Mouse (Mus musculus) CH12.LX (cell line): ENCODE measurements around the gene Tank. TPM values are rescaled to one million over a fixed set of nuclear protein-coding genes. Genes with fewer than 3 reads are reported as not detected.

Source experiments
- DNase-seq: peaks from one replicate; pipeline ENCODE4 v3.0.0-alpha.2; 2013; ENCODE audit errors: extremely low read depth
- H3K27ac ChIP-seq: 2 replicates; pipeline ENCODE4 v1.5.1; 2012; ENCODE audit warnings: low read depth, mild to moderate bottlenecking, control low read depth, moderate library complexity; ENCODE audit not compliant: insufficient read depth
- H3K27me3 ChIP-seq: replicated peaks from 2 replicates; pipeline ENCODE3; 2012; ENCODE audit warnings: inconsistent platforms
- H3K36me3 ChIP-seq, 2 experiments: replicated peaks in 1 of 2; 2 replicates each; pipeline versions ENCODE3 to v1.6.1; 2012; ENCODE audit warnings: inconsistent platforms in 1 of 2, low read length in 1 of 2, mild to moderate bottlenecking in 1 of 2, mixed read lengths in 1 of 2, moderate library complexity in 1 of 2; ENCODE audit not compliant: control insufficient read depth in 1 of 2, insufficient read depth in 1 of 2
- H3K4me1 ChIP-seq, 2 experiments: 2 replicates each; pipeline ENCODE4 v1.6.1; 2012; ENCODE audit warnings: inconsistent platforms in 1 of 2, moderate library complexity in 1 of 2; ENCODE audit not compliant: insufficient read depth in 2 of 2, control insufficient read depth in 1 of 2
- H3K4me2 ChIP-seq: 2 replicates; pipeline ENCODE4 v1.6.1; 2012; ENCODE audit warnings: low read depth, mild to moderate bottlenecking, control low read depth; ENCODE audit not compliant: poor library complexity, insufficient read depth, severe bottlenecking
- H3K4me3 ChIP-seq, 3 experiments: fragments of 150-350 bp in 1 of 3; sonication (generic) in 1 of 3; replicated peaks in 1 of 3; 2 replicates each; pipeline versions ENCODE3 to v1.5.1; 2011 to 2012; ENCODE audit warnings: low read depth in 2 of 3, low read length in 2 of 3, mild to moderate bottlenecking in 2 of 3, moderate library complexity in 2 of 3, control low read depth in 1 of 3, improper control_type of control experiment in 1 of 3, inconsistent platforms in 1 of 3, mixed read lengths in 1 of 3; ENCODE audit not compliant: poor library complexity in 1 of 3
- H3K79me2 ChIP-seq: replicated peaks from 2 replicates; pipeline ENCODE4 v1.6.1; 2012; ENCODE audit warnings: mild to moderate bottlenecking, moderate library complexity; ENCODE audit not compliant: control insufficient read depth, poor library complexity, insufficient read depth, severe bottlenecking; ENCODE audit errors: extremely low read depth
- H3K9ac ChIP-seq: 2 replicates; pipeline ENCODE4 v1.6.1; 2012; ENCODE audit warnings: low read depth, mild to moderate bottlenecking, control low read depth, moderate library complexity; ENCODE audit not compliant: insufficient read depth
- H3K9me3 ChIP-seq: replicated peaks from 2 replicates; pipeline ENCODE3; 2012; ENCODE audit warnings: low read length, inconsistent platforms, mixed read lengths
- CHD2 ChIP-seq: IDR thresholded peaks from 2 replicates; pipeline ENCODE4 v1.6.1; 2011; ENCODE audit warnings: low read length, improper control_type of control experiment
- E2F4 ChIP-seq: IDR thresholded peaks from 2 replicates; pipeline ENCODE4 v1.6.1; 2011; ENCODE audit warnings: low read depth, low read length, improper control_type of control experiment; ENCODE audit not compliant: insufficient replicate concordance
- ETS1 ChIP-seq: conservative IDR thresholded peaks from 2 replicates; pipeline ENCODE4 v1.6.1; 2012; ENCODE audit warnings: low read depth, mild to moderate bottlenecking, inconsistent platforms, low read length, improper control_type of control experiment, moderate library complexity
- GABPA ChIP-seq: IDR thresholded peaks from 2 replicates; pipeline ENCODE4 v1.6.1; 2012; ENCODE audit warnings: low read depth, low read length, improper control_type of control experiment, inconsistent platforms; ENCODE audit not compliant: insufficient replicate concordance
- IRF4 ChIP-seq: IDR thresholded peaks from 2 replicates; pipeline ENCODE4 v1.6.1; 2014; ENCODE audit warnings: low read depth, mild to moderate bottlenecking, inconsistent platforms, low read length, improper control_type of control experiment
- JUND ChIP-seq: conservative IDR thresholded peaks from 2 replicates; pipeline ENCODE4 v1.6.1; 2011; ENCODE audit warnings: low read depth, low read length, improper control_type of control experiment
- MAFK ChIP-seq: IDR thresholded peaks from 2 replicates; pipeline ENCODE4 v1.6.1; 2011; ENCODE audit warnings: low read length, improper control_type of control experiment; ENCODE audit not compliant: insufficient replicate concordance
- MXI1 ChIP-seq: IDR thresholded peaks from 2 replicates; pipeline ENCODE4 v1.6.1; 2011; ENCODE audit warnings: mild to moderate bottlenecking, low read depth, low read length, improper control_type of control experiment
- PAX5 ChIP-seq: IDR thresholded peaks from 2 replicates; pipeline ENCODE4 v1.6.1; 2012; ENCODE audit warnings: low read length, inconsistent platforms, mixed read lengths
- POLR2AphosphoS2 ChIP-seq: IDR thresholded peaks from 2 replicates; pipeline ENCODE4 v1.6.1; 2011; ENCODE audit warnings: low read depth, low read length, improper control_type of control experiment
- RAD21 ChIP-seq: IDR thresholded peaks from 2 replicates; pipeline ENCODE4 v1.6.1; 2011; ENCODE audit warnings: low read depth, mild to moderate bottlenecking, low read length, improper control_type of control experiment, moderate library complexity
- RCOR1 ChIP-seq: conservative IDR thresholded peaks from 2 replicates; pipeline ENCODE4 v1.6.1; 2012; ENCODE audit warnings: low read depth, mild to moderate bottlenecking, inconsistent platforms, low read length, improper control_type of control experiment
- UBTF ChIP-seq: IDR thresholded peaks from 2 replicates; pipeline ENCODE4 v1.6.1; 2012; ENCODE audit warnings: low read depth, mild to moderate bottlenecking, inconsistent platforms, low read length, improper control_type of control experiment, moderate library complexity
- USF1 ChIP-seq: IDR thresholded peaks from 2 replicates; pipeline ENCODE4 v1.6.1; 2014; ENCODE audit warnings: low read depth, mild to moderate bottlenecking, inconsistent platforms, low read length, improper control_type of control experiment
- ZC3H11A ChIP-seq: IDR thresholded peaks from 2 replicates; pipeline ENCODE4 v1.6.1; 2012; ENCODE audit warnings: low read depth, mild to moderate bottlenecking, inconsistent platforms, low read length, improper control_type of control experiment
- ZNF384 ChIP-seq: IDR thresholded peaks from 2 replicates; pipeline ENCODE4 v1.6.1; 2012; ENCODE audit warnings: low read depth, low read length, improper control_type of control experiment, inconsistent platforms
- dilution Hi-C: fragments of 300-500 bp; cut with MboI; formaldehyde crosslinking; loops from 2 replicates; pipeline ENCODE4 v1.14.3; 2020; ENCODE audit warnings: low sequenced_read_pairs; ENCODE audit not compliant: extremely low pct_unique_long_range_greater_than_20kb, extremely low pct_ligation_motif_present
- in situ Hi-C: fragments of 300-500 bp; cut with MboI; formaldehyde crosslinking; loops from 3 replicates; pipeline ENCODE4 v1.14.3; 2019; ENCODE audit warnings: low sequenced_read_pairs, low pct_ligation_motif_present, low pct_unique_long_range_greater_than_20kb, mixed read lengths
- polyA plus RNA-seq: library from polyadenylated mRNA; unstranded; fragments of >175 nt; gene quantifications from 2 replicates; pipeline ENCODE4 v1.2.1, GENCODE M21; 2012; ENCODE audit warnings: low read depth; ENCODE audit not compliant: insufficient read length
- total RNA-seq, 2 experiments: library from RNA; depleted of rRNA; stranded (reverse); fragments of 300-350 nt in 1 of 2; fragments of >200 nt in 1 of 2; gene quantifications; 2 replicates each; pipeline ENCODE4 v1.2.3; 2012 to 2014

Tank gene
- total and polyA plus RNA-seq, 3 experiments = 45.7 to 152 (median 68.7) TPM

- dilution Hi-C loops = no loop called here
- peak overlapping the region; percentile 5; the same call in 1 of the 2 replicates for H3K27ac ChIP-seq
These were observed 13.7 kb downstream of the Tank start for GRCm38 (mm10) chr2:61592095-61592494.

GRCm38 (mm10) chr2:61592699-61593029 is 14.3 kb downstream of the Tank start:
- Histone ChIP-seq H3K4me3 (peak overlapping the region in 1 of 3 experiments; percentile 18), H3K4me1 (peaks cover 8 to 68% of the 10 kb centered on the region in 2 experiments), H3K79me2 (peaks cover 64% of the 10 kb centered on the region), H3K27me3 (no peaks in the 10 kb centered on the region), H3K36me3 (peaks cover 8 to 35% of the 10 kb centered on the region in 2 experiments), H3K4me2 (no peak overlapping the region), H3K9me3 (no peaks in the 10 kb centered on the region), H3K27ac (no peak overlapping the region), H3K9ac (no peak overlapping the region)
- in situ Hi-C loops = no loop called here
- TF ChIP-seq MAFK (no peak), JUND (no peak), E2F4 (no peak), ZNF384 (no peak), RCOR1 (no peak), MXI1 (no peak), PAX5 (no peak), RAD21 (no peak), IRF4 (no peak), POLR2AphosphoS2 (no peak), CHD2 (no peak), ETS1 (no peak), USF1 (no peak), ZC3H11A (no peak)
- dilution Hi-C loops = no loop called here
- DNase-seq = no peak

More at GRCm38 (mm10) chr2:61592095-61592494, 13.7 kb downstream of the Tank start:
- peaks cover 64% of the 10 kb centered on the region for H3K79me2 ChIP-seq
- no peaks in the 10 kb centered on the region for H3K9me3 ChIP-seq
- no peaks in the 10 kb centered on the region for H3K27me3 ChIP-seq
- H3K4me1 ChIP-seq = peaks cover 9 to 65% of the 10 kb centered on the region in 2 experiments
- no peak for DNase-seq
- H3K4me3 ChIP-seq = peak overlapping the region in 1 of 3 experiments; percentile 18
- TF ChIP-seq UBTF = no peak
- TF ChIP-seq GABPA = no peak
- TF ChIP-seq, all 38 proteins: peak for 0
- Histone ChIP-seq H3K4me2 (peak overlapping the region; percentile 61), H3K36me3 (peaks cover 9 to 33% of the 10 kb centered on the region in 2 experiments), H3K9ac (no peak overlapping the region)
- in situ Hi-C loops = no loop called here
